Mouse (Mus musculus): ENCODE data around the gene Cacna2d1.

Cacna2d1 gene

GRCm38 (mm10) chr5:16062773-16063172, 128.3 kb downstream of the Cacna2d1 start:
- no peak for DNase-seq (ENCODE audit: low spot score)

GRCm38 (mm10) chr5:16063273-16063672, 128.8 kb downstream of the Cacna2d1 start:
- DNase-seq (ENCODE audit: low spot score) = no peak

- no peak for DNase-seq (ENCODE audit: low spot score)
Measured at GRCm38 (mm10) chr5:16063949-16064348, 129.5 kb downstream of the Cacna2d1 start.

- DNase-seq (ENCODE audit: low spot score) = no peak
Measured at GRCm38 (mm10) chr5:16065816-16066215, 131.3 kb downstream of the Cacna2d1 start.

- no peak for DNase-seq (ENCODE audit: low spot score)
Measured at GRCm38 (mm10) chr5:16082253-16082652, 147.8 kb downstream of the Cacna2d1 start.

GRCm38 (mm10) chr5:16086979-16087902, 152.8 kb downstream of the Cacna2d1 start:
- DNase-seq (ENCODE audit: low spot score) = no peak

- no peak for DNase-seq (ENCODE audit: low spot score)
Measured at GRCm38 (mm10) chr5:16087995-16088394, 153.5 kb downstream of the Cacna2d1 start.

- no peak for DNase-seq (ENCODE audit: low spot score)
Measured at GRCm38 (mm10) chr5:16092540-16092939, 158.0 kb downstream of the Cacna2d1 start.

- DNase-seq (ENCODE audit: low spot score) = no peak
Measured at GRCm38 (mm10) chr5:16093071-16093693, 158.7 kb downstream of the Cacna2d1 start.

- DNase-seq (ENCODE audit: low spot score) = no peak
Measured at GRCm38 (mm10) chr5:16095345-16095744, 160.9 kb downstream of the Cacna2d1 start.

- DNase-seq (ENCODE audit: low spot score) = no peak
Measured at GRCm38 (mm10) chr5:16098766-16099165, 164.3 kb downstream of the Cacna2d1 start.

- no peak for DNase-seq (ENCODE audit: low spot score)
Measured at GRCm38 (mm10) chr5:16101820-16102219, 167.3 kb downstream of the Cacna2d1 start.

GRCm38 (mm10) chr5:16105701-16106100, 171.2 kb downstream of the Cacna2d1 start:
- no peak for DNase-seq (ENCODE audit: low spot score)

GRCm38 (mm10) chr5:16110643-16111042, 176.2 kb downstream of the Cacna2d1 start:
- DNase-seq (ENCODE audit: low spot score) = no peak

GRCm38 (mm10) chr5:16113879-16114278, 179.4 kb downstream of the Cacna2d1 start:
- DNase-seq (ENCODE audit: low spot score) = no peak

- no peak for DNase-seq (ENCODE audit: low spot score)
Measured at GRCm38 (mm10) chr5:16121334-16121733, 186.8 kb downstream of the Cacna2d1 start.

- DNase-seq (ENCODE audit: low spot score) = no peak
Measured at GRCm38 (mm10) chr5:16122110-16122509, 187.6 kb downstream of the Cacna2d1 start.

GRCm38 (mm10) chr5:16134286-16135094, 200.0 kb downstream of the Cacna2d1 start:
- DNase-seq (ENCODE audit: low spot score) = no peak

GRCm38 (mm10) chr5:16135986-16136385, 201.5 kb downstream of the Cacna2d1 start:
- no peak for DNase-seq (ENCODE audit: low spot score)

- DNase-seq (ENCODE audit: low spot score) = no peak
Measured at GRCm38 (mm10) chr5:16136839-16137238, 202.3 kb downstream of the Cacna2d1 start.

GRCm38 (mm10) chr5:16146602-16147001, 212.1 kb downstream of the Cacna2d1 start:
- DNase-seq (ENCODE audit: low spot score) = no peak
